ENCODE assay signal across 20 mouse cellular contexts in genomic region chr2:43554216-43554615, GRCm38 (mm10). TPM values are rescaled to one million over a fixed set of nuclear protein-coding genes. Genes with fewer than 3 reads are reported as not detected.
"Had no signal": no experiment of that assay in that cellular context is flagged by ENCODE, and none has a peak within 500 bp of the region (broad histone marks: within the 10 kb centered on the region; RNA-seq: fewer than 3 reads in every experiment).

No protein-coding gene starts in this region.

- H3K9me3 ChIP-seq: lung, embryonic 15.5 days; megakaryocyte, embryonic 14.5 days; midbrain, embryonic 13.5 days; midbrain, embryonic 15.5 days; neural tube, embryonic 12.5 days; stomach, embryonic 15.5 days had no signal

- H3K9ac ChIP-seq: liver, postnatal 0 days; lung, embryonic 15.5 days; midbrain, embryonic 13.5 days; midbrain, embryonic 15.5 days; neural tube, embryonic 12.5 days; stomach, embryonic 15.5 days had no signal

- H3K4me1 ChIP-seq: lung, embryonic 15.5 days; megakaryocyte, embryonic 14.5 days; midbrain, embryonic 13.5 days; midbrain, embryonic 15.5 days; neural tube, embryonic 12.5 days; stomach, embryonic 15.5 days had no signal

- H3K27ac ChIP-seq: lung, embryonic 15.5 days; macrophage; midbrain, embryonic 13.5 days; midbrain, embryonic 15.5 days; neural tube, embryonic 12.5 days; stomach, embryonic 15.5 days; stomach, postnatal 0 days had no signal

- H3K36me3 ChIP-seq: lung, embryonic 15.5 days; midbrain, embryonic 13.5 days; midbrain, embryonic 15.5 days; neural tube, embryonic 12.5 days; stomach, embryonic 15.5 days had no signal

- DNase-seq: liver, postnatal 0 days; lung, adult 2 months; lung, postnatal 14 days; lung, postnatal 36 days; right cerebral cortex, postnatal 14 days; thymus, adult 2 months; thymus, postnatal 25 days; thymus, postnatal 4 days had no signal

- H3K4me2 ChIP-seq: lung, embryonic 15.5 days; midbrain, embryonic 13.5 days; midbrain, embryonic 15.5 days; neural tube, embryonic 12.5 days; stomach, embryonic 15.5 days had no signal

- H3K4me3 ChIP-seq: lung, embryonic 15.5 days; megakaryocyte, embryonic 14.5 days; midbrain, embryonic 13.5 days; midbrain, embryonic 15.5 days; neural tube, embryonic 12.5 days; stomach, embryonic 15.5 days had no signal

- ATAC-seq: lung, postnatal 0 days; midbrain, embryonic 13.5 days; midbrain, embryonic 15.5 days had no signal

- H3K27me3 ChIP-seq: lung, embryonic 15.5 days; megakaryocyte, embryonic 14.5 days; midbrain, embryonic 13.5 days; midbrain, embryonic 15.5 days; neural tube, embryonic 12.5 days; stomach, embryonic 15.5 days had no signal

RNA-seq across cellular contexts. Expression of gene Kynu, which starts 0.9 kb away (rescaled TPM):
- total RNA-seq: midbrain, postnatal 0 days had no signal
- polyA plus RNA-seq: neural tube, embryonic 14.5 days; testis, adult 2 months had no signal
